Mouse (Mus musculus) ES-CJ7 (cell line): ENCODE data around the gene Myd88.

Experiments used
- DNase-seq: peaks from one replicate; pipeline ENCODE4 v3.0.0; 2011; ENCODE audit warnings: low read depth, low spot score

Myd88 gene

DNA sequence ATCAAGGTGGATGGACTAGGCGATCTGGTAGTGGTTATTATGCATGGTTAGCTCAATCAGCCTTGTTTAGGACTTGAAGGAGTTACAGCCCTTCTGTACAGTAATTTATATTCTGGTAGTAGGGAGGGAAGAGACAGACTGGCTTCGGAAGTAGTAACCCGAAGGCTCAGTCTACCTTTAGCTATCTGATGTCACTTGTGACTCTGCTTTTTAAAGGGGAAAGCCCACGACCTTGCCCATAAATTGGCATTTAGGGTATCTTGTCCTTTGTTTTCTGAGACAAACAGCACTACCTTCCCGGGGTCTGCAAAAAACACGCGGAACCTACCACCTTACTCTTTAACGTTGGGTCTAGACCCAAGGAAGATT is 1.0 kb downstream of the Myd88 start:
- DNase-seq: no peak

DNA sequence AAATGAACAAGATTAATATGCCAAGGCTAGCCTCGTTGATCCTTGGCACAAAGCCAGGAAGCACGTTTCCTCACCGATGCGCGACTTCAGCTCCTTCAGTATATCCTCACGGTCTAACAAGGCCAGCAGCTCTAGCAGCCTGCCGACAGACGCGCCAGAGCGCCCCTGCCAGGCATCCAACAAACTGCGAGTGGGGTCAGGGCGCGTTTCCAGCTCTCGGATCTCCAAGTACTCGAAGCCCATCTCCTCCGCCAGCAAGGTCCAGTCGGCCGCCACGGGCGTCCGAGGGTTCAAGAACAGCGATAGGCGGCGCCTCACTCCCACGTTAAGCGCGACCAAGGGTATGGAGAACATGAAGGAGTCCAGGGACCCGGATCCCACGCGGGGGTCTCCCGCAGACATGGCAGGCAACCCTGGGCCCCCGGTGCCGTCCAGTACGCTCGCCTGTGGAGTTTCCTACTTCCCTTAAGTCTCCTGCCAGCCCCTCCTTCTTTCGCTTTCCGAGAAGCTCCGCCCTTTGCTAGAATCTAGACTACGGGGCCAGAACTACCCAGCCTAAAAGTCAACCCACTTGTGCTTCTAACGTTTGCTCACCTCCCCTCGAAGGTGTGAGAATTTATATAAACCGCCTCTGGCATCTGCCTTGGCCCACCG is 1.5 kb downstream of the Myd88 start, which contains the start of gene Acaa1a:
Gene Acaa1a, plus strand, starts transcription at position 119 of the 654 bp plus-strand sequence.
- DNase-seq: peak; percentile 48

DNA sequence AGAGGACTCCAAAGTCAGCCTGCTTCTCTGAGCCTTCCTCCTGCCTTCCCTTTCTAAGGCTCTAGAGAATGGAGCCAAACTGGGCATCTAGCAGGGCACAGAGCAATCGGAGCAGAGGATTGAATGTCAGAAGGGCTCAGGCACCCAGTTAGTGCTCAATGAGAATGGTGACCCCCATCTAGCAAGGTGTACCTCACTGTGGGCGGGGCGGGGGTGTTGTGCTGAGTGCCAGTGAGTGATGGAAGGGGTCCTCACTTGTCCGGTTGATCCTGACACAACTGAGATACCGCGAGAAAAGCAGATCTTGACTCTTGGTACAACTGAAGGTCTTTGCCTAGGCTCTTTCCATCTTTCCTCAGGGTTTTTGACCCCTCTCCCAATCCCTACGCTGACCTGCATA is 2.1 kb downstream of the Myd88 start:
- no peak for DNase-seq

DNA sequence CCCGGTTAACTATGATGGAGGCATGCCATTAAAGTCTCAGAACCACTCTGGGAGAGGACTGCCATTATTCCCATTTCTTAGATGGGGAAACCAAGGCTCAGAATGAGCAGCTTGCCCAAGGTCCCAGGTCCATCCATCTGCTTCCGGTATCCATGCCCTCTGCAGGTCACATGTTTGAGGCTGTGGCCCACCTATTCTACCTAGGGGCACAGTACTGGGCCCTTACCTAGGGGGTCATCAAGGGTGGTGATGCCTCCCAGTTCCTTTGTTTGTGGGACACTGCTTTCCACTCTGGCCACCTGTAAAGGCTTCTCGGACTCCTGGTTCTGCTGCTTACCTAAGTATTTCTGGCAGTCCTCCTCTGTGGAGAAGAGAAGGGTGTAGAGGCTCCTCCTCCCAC is 2.9 kb downstream of the Myd88 start:
- no peak for DNase-seq

DNA sequence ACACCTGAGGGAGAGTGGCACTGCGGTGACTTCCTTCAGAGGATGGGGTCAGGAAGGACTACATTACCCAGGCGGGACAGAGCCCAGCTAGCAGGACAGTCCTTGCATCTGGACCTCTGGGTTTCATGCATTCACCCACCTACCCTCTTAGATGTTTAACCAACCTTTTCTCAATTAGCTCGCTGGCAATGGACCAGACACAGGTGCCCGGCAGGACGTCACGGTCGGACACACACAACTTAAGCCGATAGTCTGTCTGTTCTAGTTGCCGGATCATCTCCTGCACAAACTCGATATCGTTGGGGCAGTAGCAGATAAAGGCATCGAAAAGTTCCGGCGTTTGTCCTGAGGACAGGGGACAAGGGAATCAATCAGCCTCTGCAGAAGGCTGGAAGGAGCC is 3.4 kb downstream of the Myd88 start:
- no peak for DNase-seq

DNA sequence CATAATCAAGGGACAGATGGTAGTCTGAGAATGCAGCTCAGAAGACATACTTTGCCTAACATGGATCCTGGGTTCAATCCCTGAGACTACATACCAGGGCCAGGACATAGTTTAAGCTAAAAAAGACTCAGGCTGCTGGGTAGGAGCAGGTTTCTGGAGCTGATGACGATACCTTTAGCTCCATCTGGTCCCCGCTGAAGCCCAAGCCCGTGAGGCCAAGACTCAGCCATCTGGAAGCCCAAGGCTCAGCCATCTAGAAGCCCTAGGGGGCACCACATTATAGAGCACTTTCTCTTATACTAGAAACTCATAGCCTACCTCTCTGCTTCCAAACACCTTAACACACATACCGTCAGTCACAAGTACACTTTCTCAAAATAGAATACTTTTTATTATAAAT is 5.6 kb downstream of the Myd88 start:
- no peak for DNase-seq

DNA sequence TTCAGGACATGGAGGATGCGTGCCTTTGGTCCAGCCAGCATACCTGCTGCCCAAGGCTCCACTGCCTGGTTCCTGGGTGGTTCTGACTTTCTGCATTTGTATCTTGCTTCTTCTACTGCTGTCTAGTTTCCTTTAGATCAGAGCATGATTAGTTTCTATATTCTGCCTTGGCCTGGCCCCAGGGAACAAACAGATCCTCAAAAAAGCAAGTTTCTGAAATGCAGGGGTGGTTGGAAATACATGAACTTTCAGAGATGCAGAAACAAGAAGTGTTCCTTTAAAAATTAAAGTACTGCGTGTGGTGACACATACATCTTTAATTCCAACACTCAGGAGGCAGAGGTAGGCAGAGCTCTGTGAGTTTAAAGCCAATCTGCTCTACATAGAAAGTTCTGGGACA is 6.4 kb downstream of the Myd88 start:
- DNase-seq: no peak

DNA sequence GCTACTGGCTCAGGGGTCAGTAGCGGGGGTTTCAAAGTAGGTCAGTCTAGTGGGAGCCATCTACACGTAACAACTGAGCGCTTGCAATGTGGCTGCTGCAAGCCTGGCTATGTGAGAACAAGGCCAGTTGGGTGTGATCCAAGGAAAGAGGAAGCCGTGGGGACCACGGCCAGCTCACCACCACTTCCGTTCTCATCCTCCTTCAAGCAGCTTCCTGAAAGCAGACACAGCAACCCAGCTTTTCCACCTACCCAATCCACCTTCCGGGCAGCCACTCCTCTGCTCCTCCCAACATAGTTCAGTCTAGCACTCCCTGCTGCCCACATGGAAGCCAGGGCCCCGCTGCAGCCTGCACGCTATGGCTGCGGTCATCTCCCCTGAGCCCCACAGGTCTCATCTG is 6.9 kb downstream of the Myd88 start:
- DNase-seq: no peak

DNA sequence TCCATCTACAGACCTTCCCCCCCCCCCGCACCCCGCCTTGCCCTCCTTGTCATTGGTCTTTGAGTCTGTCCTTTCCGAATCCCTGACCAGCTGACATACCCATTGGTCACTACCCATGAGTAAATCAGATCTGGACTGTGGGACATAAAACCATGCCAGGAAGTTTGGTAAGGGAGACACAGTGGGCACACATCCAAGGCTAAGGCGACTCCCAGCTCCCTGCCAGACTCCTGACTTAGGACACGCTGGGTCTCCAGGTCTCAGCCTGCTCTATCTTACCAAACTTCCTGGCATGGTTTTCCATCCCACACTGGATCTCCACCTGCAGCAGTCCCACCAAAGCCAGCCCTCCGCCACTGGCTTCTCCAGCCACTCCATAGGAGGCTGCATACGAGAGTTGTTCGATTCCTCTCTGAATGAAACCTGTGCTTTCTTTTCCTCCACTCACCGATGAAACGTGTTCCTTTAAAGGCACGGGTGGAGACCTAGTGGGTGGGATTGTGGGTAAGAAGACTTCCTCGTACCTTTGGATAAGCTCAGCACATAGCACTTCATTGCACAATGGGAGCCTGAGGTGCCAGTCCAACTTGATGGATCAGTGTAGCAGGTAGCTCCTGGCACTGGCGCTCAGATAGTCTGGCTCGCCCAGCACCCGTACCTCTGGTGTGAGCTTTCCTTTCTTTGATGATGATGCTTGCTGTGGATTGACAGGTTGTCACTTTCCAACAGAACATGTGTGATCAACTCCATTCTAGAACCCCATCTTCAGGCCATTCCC is 10.8 kb downstream of the Myd88 start:
- no peak for DNase-seq

DNA sequence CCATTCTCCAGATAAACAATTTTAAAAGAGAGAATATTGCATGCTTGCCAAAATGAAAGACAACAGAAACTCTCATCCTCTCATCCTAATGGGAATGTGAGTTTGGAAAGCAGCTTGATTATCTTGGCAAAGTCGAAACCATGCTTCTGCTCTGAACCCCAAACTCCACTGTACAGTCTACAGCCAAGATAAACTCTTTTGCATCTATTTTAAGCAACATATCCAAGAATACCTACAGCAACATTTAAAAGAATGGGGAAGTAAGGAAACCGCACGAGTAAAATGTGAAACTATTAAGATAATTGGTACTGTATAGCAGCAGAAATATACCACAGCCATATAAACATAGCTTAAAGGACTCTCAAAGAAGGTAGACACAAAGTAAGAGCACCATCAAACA is 12.7 kb downstream of the Myd88 start:
- no peak for DNase-seq

DNA sequence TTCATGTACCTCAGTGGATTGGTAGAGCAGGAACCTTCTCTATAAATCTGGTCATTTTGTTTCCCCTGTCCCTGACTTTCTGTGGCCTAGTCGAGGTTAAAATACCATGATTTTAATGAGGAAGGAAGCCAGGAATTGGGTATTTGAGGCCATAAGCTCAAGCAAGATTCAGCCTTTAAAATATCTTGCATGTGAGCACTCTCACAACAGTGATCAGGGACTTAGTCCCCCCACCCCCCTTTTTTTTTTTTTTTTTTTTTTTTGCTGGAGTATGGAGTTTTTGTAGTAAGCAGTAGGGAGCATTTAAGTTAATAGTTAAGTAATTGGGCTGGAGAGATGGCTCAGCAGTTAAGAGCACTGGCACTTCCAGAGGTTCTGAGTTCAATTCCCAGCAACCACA is 17.1 kb downstream of the Myd88 start:
- no peak for DNase-seq

DNA sequence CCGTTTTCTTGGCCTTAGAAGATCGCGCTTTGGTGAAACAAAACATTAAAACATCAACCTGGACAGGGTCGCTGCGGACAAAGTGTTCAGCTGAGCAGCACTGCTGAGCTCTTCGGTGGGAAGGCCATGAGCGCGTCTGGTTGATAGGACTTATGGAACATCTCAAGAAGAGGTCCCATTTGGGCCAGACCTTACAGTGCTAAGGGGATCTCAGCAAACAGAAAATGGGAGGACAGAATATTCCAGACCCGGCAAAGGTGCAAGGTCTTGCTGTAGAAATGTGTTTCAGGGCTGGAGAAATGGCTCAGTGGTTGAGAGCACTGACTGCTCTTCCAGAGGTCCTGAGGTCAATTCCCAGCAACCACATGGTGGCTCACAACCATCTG is 18.0 kb downstream of the Myd88 start:
- no peak for DNase-seq

DNA sequence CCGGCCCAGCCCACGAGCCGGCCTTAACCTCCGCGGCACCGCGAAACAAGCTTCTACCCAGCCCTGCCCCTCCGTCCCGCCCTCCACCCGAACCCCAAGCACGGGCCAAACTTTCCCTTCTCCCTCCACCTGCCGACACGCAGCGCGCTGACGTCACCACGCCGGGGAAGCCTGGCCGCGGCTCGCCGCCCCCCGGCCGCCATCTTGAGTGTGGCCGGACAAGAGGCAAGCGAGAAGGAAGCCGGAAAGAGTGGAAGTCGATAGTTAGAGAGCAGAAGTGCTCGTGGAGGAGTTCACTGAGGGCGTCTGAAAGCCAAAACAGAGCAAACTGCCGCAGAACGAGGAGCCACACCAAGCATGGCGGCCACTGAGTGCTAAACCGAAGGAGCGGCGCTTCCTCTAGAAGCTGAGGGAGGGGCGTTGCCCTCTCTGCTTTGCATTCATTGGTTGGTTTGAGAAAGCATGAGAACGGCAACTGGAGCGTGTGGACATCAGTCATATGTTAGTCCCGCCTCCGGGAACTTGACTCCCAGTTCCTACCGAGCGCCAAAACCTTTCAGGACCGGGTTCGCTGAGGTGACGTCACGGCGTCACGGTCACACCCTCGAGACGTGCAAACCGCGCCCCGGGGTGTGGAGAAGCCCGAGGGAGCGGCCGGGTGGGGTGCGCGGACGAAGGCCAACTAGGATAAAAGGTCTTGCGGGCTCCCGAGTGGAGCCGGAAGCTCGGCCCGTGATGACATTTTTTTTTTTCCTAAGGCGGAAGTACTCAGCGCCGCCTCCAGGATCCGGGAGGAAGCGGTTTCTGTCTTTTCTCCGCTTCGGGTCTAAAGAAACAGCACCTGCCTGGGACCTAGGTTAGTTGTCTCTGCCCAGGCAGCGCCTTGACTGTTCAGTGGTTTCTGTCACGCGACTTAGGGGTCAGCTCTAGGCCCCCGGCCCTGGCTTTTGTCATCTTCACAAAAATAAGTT is 18.6 kb downstream of the Myd88 start, which contains the start of gene Oxsr1:
Gene Oxsr1, minus strand, starts transcription at position 139 of the 971 bp plus-strand sequence.
- peak; percentile 100 for DNase-seq

DNA sequence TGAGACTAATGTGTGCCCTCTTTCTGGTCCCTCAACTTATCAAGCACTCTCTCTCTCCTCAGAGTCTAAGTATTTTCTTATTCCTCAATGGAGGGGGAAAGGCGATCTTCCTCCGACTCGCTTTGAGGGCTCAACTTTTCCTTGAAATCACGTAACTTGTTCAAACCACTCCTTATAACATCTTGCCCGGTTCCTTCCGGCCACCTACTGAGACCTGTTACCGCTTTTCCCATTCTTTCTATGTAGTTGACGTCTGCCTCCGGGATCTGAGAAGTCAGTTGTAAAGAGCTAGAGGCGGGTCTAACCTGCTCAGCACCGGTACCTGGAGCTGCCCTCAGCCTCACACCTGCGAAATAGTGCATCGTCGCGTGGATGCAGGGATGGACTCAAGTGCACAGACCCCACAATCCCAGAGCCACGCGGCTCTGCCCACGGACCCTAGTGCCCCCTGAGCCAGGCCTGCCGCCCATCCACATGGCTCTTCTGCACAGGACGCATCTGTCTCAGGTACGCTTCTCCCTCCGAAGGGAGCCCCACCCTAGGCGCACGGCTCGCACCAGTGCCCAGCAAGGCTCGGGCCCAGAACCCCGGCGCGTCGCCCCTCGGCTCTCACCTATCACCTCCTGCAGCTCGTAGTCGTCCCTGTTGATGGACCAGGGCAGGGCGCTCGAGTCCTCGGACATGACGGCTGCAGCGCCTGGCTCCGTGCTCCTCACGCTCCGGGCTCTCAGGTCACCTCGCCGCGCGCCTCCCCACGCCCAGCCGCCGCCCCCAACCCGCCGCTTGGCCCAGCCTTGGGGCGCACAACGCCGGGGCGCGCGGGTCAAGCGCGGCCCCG is 19.6 kb downstream of the Myd88 start:
- DNase-seq: peak; percentile 71

DNA sequence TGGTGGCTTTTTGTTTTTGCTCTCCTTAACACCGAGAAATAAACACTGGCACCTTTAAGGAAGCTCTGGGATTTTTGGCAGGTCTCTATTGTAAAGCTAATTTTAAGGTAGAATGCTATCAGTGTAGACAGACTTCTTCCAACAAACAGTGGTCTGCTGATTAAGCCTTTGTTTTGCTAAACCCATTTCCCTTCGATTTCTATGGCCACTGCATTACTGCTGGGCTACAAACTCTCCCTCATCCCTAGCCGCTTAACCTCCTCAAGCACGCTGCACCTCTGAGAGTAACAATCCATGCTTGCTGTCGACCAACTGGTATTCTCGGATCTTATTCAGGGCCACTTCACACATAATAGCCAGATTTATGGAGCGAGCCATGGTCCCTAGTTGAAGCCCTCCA is 20.3 kb downstream of the Myd88 start:
- DNase-seq: peak; percentile 69

DNA sequence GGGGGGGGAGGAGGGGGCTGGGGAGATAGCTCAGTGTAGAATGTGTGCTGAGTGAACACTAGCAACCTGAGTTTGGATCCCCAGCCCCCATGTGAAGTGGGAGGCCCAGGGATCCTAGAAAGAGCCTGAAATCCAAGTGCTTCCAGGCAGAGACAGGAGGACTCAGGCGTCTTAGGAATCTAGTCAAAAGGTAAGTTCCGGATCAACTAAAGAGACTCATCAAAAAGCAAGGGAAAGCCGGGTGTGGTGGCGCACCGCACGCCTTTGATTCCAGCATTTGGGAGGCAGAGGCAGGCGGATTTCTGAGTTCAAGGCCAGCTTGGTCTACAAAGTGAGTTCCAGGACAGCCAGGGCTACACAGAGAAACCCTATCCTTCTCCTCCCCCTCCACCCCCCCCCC is 20.8 kb downstream of the Myd88 start:
- DNase-seq: peak; percentile 55

DNA sequence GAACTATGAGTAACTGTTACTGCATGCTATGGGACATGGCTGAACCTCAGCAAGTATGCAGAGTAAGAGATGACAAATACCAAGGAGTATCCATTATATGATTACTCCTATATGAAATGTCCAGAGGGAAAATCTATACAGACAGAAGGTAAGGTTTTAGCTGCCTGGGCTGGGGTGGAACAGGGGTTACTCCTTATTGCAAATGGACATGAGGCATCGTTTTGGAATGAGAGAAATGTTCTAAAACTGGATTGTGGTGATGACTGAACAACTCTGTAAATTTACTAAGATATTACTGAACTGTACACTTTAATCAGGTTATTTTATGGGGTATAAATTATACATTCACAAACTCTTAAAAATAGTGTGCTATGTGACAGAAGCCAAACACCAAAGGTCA is 22.3 kb downstream of the Myd88 start:
- no peak for DNase-seq

DNA sequence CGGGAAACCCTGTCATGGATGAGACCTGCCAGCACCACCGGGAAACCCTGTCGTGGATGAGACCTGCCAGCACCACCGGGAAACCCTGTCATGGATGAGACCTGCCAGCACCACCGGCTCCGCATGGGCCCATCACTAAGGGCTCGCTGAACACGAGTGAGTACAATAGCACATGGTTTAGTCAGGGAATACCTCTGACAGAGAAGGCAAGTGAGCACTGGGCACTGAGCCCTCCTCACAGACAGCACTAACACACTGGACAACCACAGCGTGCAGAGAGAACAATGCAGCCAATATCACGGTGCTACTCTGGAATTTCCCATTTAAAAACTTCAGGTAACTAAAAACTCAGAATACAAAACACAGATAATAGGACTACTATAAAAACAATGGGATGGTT is 28.1 kb downstream of the Myd88 start:
- DNase-seq: no peak

DNA sequence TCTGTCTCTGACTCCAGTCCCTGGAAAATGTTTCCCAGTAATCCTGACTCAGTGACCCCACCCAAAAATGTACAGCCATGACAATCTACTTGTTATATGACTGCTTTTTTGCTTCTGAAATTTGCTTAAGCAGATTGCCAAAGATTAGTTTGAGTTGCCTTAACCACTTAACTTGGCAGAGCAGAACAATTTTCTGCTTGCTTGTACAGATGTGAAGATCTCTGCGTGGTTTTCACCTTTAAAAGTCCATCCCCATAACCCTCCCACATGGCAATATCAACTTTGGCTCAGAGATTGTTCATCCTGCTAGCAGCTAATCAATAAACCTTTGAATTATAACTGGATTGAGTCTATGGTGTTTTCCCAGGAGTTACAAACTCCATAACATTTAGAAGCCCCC is 32.1 kb downstream of the Myd88 start:
- no peak for DNase-seq

DNA sequence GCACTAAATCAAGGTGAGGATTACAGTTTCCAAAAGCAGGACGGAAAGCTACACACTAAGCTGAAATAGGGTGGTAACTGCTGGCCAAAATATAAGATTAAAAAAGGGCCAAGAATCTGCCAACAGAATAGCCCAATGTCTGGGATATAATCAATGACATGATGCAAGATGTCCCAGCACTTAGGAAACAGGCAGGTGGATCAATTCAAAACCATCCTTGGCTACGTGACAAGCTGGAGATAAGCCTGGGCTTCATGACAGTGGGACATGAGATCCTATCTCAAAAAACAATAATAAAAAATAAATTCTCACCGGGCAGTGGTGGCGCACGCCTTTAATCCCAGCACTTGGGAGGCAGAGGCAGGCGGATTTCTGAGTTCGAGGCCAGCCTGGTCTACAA is 35.3 kb downstream of the Myd88 start:
- DNase-seq: no peak

DNA sequence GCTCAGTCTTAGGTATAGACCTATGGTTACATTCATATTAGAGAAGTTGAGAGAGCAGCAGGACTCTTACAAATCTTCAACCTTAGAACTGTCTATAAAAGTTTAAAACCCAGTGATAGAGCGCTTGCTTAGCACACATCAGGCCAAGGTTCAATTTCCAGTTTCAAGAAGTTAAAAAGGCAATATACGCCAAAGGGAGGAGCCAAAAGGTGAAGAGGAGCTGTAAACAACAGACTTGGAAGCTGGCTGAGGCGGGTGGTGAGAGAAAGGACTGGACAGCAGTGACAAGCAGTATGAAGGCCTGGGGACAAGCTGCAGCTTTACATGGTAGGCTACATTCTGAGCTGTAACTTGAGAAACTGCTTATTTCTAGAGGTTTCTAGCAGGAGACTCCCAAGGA is 42.6 kb downstream of the Myd88 start:
- DNase-seq: no peak
